Mouse (Mus musculus) neural tube, embryonic 11.5 days (tissue): ENCODE data around the gene Cacng2. TPM values are rescaled to one million over a fixed set of nuclear protein-coding genes. Genes with fewer than 3 reads are reported as not detected.

Experiments used
- ATAC-seq: fragments of 200-750 bp; cut with Nextera tagmentation; 2 replicates; pipeline ENCODE4 v1.8.0; 2017; ENCODE audit warnings: moderate number of reproducible peaks, mild to moderate bottlenecking, moderate TSS enrichment, moderate library complexity; ENCODE audit not compliant: insufficient read depth, low FRiP score, low TSS enrichment
- DNase-seq: peaks from one replicate; pipeline ENCODE4 v3.0.0-alpha.2; 2015; ENCODE audit warnings: low spot score
- H3K27ac ChIP-seq: fragments of 300-500 bp; sonication (generic); 2 replicates; pipeline ENCODE4 v1.5.1; 2014; ENCODE audit warnings: low read depth, mild to moderate bottlenecking, low read length
- H3K27me3 ChIP-seq: fragments of 300-500 bp; sonication (generic); 2 replicates; pipeline ENCODE4 v1.6.1; 2014; ENCODE audit warnings: mild to moderate bottlenecking, low read length, mixed read lengths; ENCODE audit not compliant: control insufficient read depth, insufficient read depth
- H3K36me3 ChIP-seq: fragments of 300-500 bp; sonication (generic); 2 replicates; pipeline ENCODE4 v1.6.1; 2014; ENCODE audit warnings: mild to moderate bottlenecking, low read length, moderate library complexity, mixed read lengths; ENCODE audit not compliant: control insufficient read depth, insufficient read depth
- H3K4me1 ChIP-seq: fragments of 300-500 bp; sonication (generic); 2 replicates; pipeline ENCODE4 v1.6.1; 2014; ENCODE audit warnings: low read length, mixed read lengths; ENCODE audit not compliant: control insufficient read depth, insufficient read depth
- H3K4me2 ChIP-seq: fragments of 300-500 bp; sonication (generic); 2 replicates; pipeline ENCODE4 v1.6.1; 2014; ENCODE audit warnings: low read depth, mild to moderate bottlenecking, moderate library complexity
- H3K4me3 ChIP-seq: fragments of 300-500 bp; sonication (generic); 2 replicates; pipeline ENCODE4 v1.5.1; 2014; ENCODE audit warnings: low read depth, low read length
- H3K9ac ChIP-seq: fragments of 300-500 bp; sonication (generic); 2 replicates; pipeline ENCODE4 v1.6.1; 2014; ENCODE audit warnings: mild to moderate bottlenecking, low read length
- H3K9me3 ChIP-seq: fragments of 300-500 bp; sonication (generic); 2 replicates; pipeline ENCODE4 v1.6.1; 2016; ENCODE audit warnings: low read length; ENCODE audit not compliant: control insufficient read depth
- WGBS: fragments of 180-500 bp; shearing (Covaris S2); extraction: QIAGEN DNeasy Blood & Tissue Kit; methylation state at CpG from one replicate; pipeline ENCODE4 v1.1.7; 2014; 5-methylcytosine and 5-hydroxymethylcytosine counted together
- polyA plus RNA-seq: library from polyadenylated mRNA; unstranded; fragments of >200 nt; fragmentation: Nextera tagmentation; extraction: Ambion mirVana; gene quantifications from 2 replicates; pipeline ENCODE4 v1.2.1, GENCODE M21; 2014

The Cacng2 gene
- polyA plus RNA-seq, 1 experiment from 2014 or later, result 1.7 TPM

DNA sequence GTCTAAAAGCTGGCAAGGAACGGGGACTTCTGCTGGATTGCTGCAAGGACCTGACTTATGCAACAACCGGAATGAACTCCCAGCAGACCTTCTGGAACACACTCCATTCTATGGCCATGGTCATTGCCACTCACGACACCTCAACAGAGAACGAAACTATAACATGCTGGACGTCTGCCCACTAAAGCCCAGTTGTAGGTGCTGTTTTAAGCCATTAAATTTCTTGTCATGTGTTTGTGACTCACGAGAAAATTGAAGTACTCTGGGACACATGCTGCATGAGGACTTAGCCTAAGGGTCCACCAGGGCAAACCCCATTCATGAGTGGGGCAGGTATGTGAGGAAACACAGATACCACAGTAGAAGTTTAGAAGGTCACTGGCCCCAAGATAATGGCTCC lies 159.1 kb downstream of the Cacng2 start:
- ATAC-seq (no peak), DNase-seq (no peak)
- Histone ChIP-seq H3K9ac (no peak overlapping the region; the same call in 1 of the 2 replicates), H3K9me3 (no peaks in the 10 kb centered on the region), H3K27ac (no peak overlapping the region), H3K27me3 (0 out of 2 replicates have a peak, but pooled peaks cover 2% of the 10 kb centered on the region), H3K4me3 (no peak overlapping the region), H3K4me1 (peaks cover 9% of the 10 kb centered on the region), H3K36me3 (peaks cover 54% of the 10 kb centered on the region), H3K4me2 (no peak overlapping the region)
- 92% methylated on average over 6 of the region's 6 CpGs for WGBS

DNA sequence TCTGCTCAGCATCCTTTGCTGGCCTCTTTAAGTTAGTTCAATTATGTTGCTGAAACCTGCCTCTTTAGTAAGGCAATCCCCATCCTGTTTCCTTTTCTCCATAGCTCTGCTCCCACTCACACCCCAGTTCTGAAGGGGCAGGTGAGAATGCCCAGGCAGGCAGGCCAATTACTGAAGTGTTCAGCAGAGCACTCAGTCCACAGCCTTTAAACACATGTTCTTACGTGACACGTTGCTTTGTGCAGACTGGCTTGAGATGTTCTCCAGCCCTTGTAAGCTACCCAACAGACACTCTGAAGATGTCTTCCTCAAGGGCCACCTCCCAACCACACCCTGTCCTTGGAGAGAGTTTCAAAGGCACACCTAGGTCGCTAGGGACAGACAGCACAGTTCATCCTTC lies 161.8 kb downstream of the Cacng2 start:
- DNase-seq (no peak), ATAC-seq (no peak)
- H3K36me3 ChIP-seq, result peaks cover 35% of the 10 kb centered on the region
- H3K9me3 ChIP-seq, result no peaks in the 10 kb centered on the region
- no peak overlapping the region for H3K9ac ChIP-seq
- 63% methylated on average over 3 of the region's 3 CpGs for WGBS
- no peak overlapping the region for H3K4me2 ChIP-seq
- H3K27me3 ChIP-seq, result 0 out of 2 replicates have a peak, but pooled peaks cover 2% of the 10 kb centered on the region
- H3K27ac ChIP-seq, result no peak overlapping the region
- H3K4me1 ChIP-seq, result peaks cover 9% of the 10 kb centered on the region
- H3K4me3 ChIP-seq, result no peak overlapping the region

DNA sequence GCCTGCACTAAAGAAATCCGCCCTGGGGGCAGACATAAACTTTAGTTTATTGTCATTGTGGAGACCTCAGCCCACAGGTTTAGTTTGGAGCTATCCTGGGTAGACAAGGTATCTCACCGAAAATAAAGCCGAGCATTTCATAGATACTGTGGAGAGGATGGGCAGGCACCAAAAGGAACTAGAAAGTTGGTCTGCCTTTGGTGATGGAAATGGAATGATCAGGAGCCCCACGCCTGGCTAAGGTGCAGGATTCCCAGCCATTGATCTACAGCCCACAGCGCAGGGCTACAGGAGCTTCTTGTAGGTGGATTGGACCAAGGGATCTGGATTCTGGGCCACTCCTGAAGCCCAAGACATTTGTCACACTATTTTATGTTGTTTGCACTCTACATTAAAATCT lies 162.2 kb downstream of the Cacng2 start:
- Histone ChIP-seq H3K9ac (no peak overlapping the region), H3K36me3 (peaks cover 33% of the 10 kb centered on the region)
- DNase-seq, result no peak

DNA sequence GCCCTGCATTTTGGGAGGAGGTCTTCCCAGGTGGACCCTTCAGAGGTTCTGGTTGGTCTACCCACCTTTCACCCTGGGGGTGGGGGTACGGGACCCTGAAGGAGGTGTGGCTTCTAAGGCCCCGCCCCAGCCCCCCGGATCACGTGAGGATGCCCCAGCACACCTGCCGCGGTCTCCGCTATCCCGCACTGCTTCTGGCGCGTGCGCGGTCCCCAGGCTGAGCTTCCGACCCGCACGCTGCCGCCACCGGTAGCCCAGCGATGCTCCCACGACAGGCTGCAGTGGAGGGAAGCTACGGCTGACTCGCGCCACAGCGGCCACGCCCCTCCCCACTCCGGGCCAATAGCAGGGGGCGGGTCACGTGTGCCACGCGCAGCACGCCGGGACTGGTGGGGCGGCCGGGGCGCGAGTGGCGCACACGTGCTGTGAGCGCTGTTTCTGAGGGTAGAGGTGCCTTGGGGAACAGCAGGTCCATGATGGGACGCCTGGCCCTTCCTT lies 163.4 kb downstream of the Cacng2 start, which contains the start of gene Foxred2:
TSS of gene Foxred2 (minus strand) at position 319 of the 498 bp plus-strand sequence.
- H3K4me3 ChIP-seq, result peak within 1 kb of the TSS; percentile 43
- peaks cover 9% of the 10 kb centered on the region for H3K4me1 ChIP-seq
- peaks cover 26% of the 10 kb centered on the region for H3K36me3 ChIP-seq
- WGBS, result under 1% methylated on average over 38 of the region's 39 CpGs
- H3K9me3 ChIP-seq, result no peaks in the 10 kb centered on the region
- peak; percentile 87 for ATAC-seq
- DNase-seq, result peak; percentile 91
- peak within 1 kb of the TSS; percentile 60 for H3K4me2 ChIP-seq
- peak within 1 kb of the TSS; percentile 53 for H3K9ac ChIP-seq
- H3K27ac ChIP-seq, result no peak within 1 kb of the TSS
- 0 out of 2 replicates have a peak, but pooled peaks cover 2% of the 10 kb centered on the region for H3K27me3 ChIP-seq

More for the DNA sequence above, 162.2 kb downstream of the Cacng2 start:
- 50% methylated on average over 5 of the region's 5 CpGs for WGBS
- Histone ChIP-seq H3K4me3 (no peak overlapping the region), H3K9me3 (no peaks in the 10 kb centered on the region), H3K27ac (no peak overlapping the region), H3K4me2 (no peak overlapping the region), H3K27me3 (0 out of 2 replicates have a peak, but pooled peaks cover 2% of the 10 kb centered on the region), H3K4me1 (peaks cover 9% of the 10 kb centered on the region)
- ATAC-seq, result no peak

DNA sequence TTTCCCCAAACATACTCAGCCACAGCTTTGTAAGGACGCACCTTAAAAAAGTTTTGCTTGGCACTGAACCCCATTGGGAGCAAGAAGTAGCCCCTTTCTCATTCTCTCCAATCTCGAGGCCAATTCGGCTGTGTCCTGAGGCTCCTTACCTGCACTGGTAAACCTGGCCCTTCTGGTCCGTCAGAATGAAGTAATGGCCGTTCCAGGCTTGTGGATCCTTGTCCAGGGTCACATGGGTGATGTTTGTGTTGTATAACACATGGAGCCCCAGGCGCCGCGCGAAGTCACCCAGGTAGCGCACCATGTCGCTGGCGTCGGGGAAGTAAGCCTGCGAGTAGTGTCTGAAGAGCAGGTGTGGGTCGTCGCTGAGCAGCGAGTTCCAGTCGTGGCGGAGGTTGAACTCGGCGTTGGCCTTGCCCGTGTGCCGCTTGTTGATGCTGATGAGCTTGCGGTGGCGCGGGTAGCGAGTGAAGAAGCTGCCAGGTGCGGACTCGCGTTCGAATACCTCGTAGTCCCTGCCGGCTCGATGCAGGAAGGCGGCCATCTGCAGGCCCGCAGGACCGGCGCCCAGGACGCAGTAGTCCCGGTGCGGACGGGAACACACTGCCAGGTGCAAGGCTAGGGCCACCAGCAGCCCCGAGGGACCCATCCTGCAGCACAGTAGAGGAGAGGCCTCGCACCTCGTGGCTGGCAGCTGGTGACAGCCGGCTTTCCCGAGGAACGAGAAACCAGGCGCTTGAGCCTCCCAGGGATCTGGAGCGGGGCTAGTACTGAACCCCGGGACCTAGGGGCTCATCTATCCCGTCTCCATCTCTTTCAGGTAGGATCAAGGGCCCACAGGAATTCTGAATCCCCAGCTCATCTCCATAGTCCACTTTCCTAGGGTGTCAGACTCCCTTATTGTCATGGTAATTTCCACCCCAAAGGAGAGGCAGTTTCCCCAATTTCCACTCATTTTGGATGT lies 164.1 kb downstream of the Cacng2 start:
- peak overlapping the region; percentile 43 for H3K4me3 ChIP-seq
- H3K9ac ChIP-seq, result peak overlapping the region; percentile 53
- WGBS, result 10% methylated on average over 52 of the region's 52 CpGs
- H3K27ac ChIP-seq, result no peak overlapping the region
- peak; percentile 26 for DNase-seq
- H3K4me2 ChIP-seq, result peak overlapping the region; percentile 60
- H3K9me3 ChIP-seq, result no peaks in the 10 kb centered on the region
- H3K27me3 ChIP-seq, result 0 out of 2 replicates have a peak, but pooled peaks cover 2% of the 10 kb centered on the region
- ATAC-seq, result peak; percentile 54
- H3K36me3 ChIP-seq, result peaks cover 19% of the 10 kb centered on the region
- H3K4me1 ChIP-seq, result peaks cover 9% of the 10 kb centered on the region

GRCm38 (mm10) chr15:77954362-77954761 lies 165.5 kb downstream of the Cacng2 start:
- DNase-seq, result no peak
- no peak for ATAC-seq
- Histone ChIP-seq H3K36me3 (peaks cover 7% of the 10 kb centered on the region), H3K27me3 (0 out of 2 replicates have a peak, but pooled peaks cover under 1% of the 10 kb centered on the region), H3K4me1 (peaks cover 9% of the 10 kb centered on the region), H3K9ac (no peak overlapping the region), H3K4me3 (no peak overlapping the region), H3K9me3 (no peaks in the 10 kb centered on the region), H3K27ac (no peak overlapping the region), H3K4me2 (no peak overlapping the region)
- 94% methylated on average over 2 of the region's 2 CpGs for WGBS

DNA sequence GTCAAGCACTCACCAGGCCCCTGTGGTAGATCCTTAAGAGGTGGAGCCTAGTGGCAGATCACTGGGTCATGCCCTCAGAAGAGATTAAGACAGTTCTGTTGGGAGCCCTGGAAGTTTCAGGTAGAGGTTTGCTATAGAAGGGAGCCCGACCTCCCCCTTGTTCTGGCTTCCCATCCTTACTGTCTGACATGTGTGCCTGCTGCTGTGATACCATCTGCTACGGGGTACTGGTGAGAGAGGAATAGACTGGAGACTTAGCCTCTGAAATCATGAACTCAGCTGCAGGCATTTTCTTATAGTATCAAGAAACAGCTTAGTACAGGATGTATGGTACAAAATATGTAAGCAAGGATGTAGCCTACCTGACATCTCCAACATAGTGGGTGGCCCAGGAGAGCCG lies 166.9 kb downstream of the Cacng2 start:
- Histone ChIP-seq H3K4me3 (no peak overlapping the region), H3K36me3 (no peaks in the 10 kb centered on the region), H3K4me1 (peaks cover 9% of the 10 kb centered on the region), H3K9ac (no peak overlapping the region), H3K4me2 (no peak overlapping the region), H3K27ac (no peak overlapping the region), H3K27me3 (no peaks in the 10 kb centered on the region), H3K9me3 (no peaks in the 10 kb centered on the region)
- DNase-seq, result no peak
- WGBS, result 87% methylated on average over 3 of the region's 3 CpGs
- ATAC-seq, result no peak

GRCm38 (mm10) chr15:77949061-77949460 lies 170.8 kb downstream of the Cacng2 start:
- Histone ChIP-seq H3K36me3 (no peaks in the 10 kb centered on the region), H3K4me3 (no peak overlapping the region), H3K9ac (no peak overlapping the region), H3K4me2 (no peak overlapping the region), H3K27me3 (no peaks in the 10 kb centered on the region), H3K9me3 (no peaks in the 10 kb centered on the region), H3K27ac (no peak overlapping the region), H3K4me1 (no peaks in the 10 kb centered on the region)
- no peak for ATAC-seq
- no peak for DNase-seq
- WGBS, result 92% methylated on average over 7 of the region's 7 CpGs
